Mouse (Mus musculus): Measurements from ENCODE around the gene Zmynd12. TPM values are rescaled to one million over a fixed set of nuclear protein-coding genes. Genes with fewer than 3 reads are reported as not detected.

The Zmynd12 gene
- polyA plus RNA-seq, 1 experiment from 2014 or later = 0.09 TPM

GRCm38 (mm10) chr4:119417270-119417669, 5.3 kb upstream of the Zmynd12 start:
- 45% methylated on average over 3 of the region's 3 CpGs for WGBS (ENCODE audit: insufficient replicate concordance)
- Histone ChIP-seq H3K9ac (no peak overlapping the region), H3K4me3 (replicated peaks) (no peak overlapping the region), H3K27me3 (peaks cover 33% of the 10 kb centered on the region), H3K27ac (replicated peaks) (no peak overlapping the region), H3K4me2 (no peak overlapping the region), H3K9me3 (replicated peaks) (no peaks in the 10 kb centered on the region), H3K4me1 (replicated peaks) (peaks cover 46% of the 10 kb centered on the region), H3K36me3 (replicated peaks) (no peaks in the 10 kb centered on the region)
- no peak for ATAC-seq (ENCODE audit: insufficient read depth)

DNA sequence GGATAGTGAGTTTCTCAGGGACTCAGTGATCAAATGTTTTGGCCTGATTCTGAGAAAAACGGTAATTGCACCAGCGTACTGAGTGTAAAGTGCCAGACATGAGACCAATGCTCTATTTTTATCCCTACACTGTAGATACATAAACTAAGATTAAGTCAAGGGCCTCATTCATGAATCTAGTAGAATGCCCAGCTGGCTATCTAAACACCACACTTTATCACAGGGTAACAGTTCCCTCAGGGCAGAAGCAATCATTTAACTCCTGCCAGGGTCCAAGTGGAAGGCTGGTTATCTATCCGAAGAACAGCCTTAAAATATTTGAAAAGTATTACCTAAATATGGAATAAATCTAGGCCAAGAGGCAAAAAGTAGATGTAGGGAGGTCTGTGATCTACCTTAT, 4.7 kb upstream of the Zmynd12 start:
- 25% methylated on average over 3 of the region's 3 CpGs for WGBS (ENCODE audit: insufficient replicate concordance)
- H3K27ac ChIP-seq (replicated peaks) = no peak overlapping the region
- no peaks in the 10 kb centered on the region for H3K9me3 ChIP-seq (replicated peaks)
- peaks cover 50% of the 10 kb centered on the region for H3K4me1 ChIP-seq (replicated peaks)
- H3K9ac ChIP-seq = no peak overlapping the region
- peak overlapping the region; percentile 8; the same call in 1 of the 2 replicates for H3K4me2 ChIP-seq
- H3K36me3 ChIP-seq (replicated peaks) = no peaks in the 10 kb centered on the region
- ATAC-seq (ENCODE audit: insufficient read depth) = peak; percentile 13; the same call in 1 of the 2 replicates
- no peak overlapping the region for H3K4me3 ChIP-seq (replicated peaks)
- H3K27me3 ChIP-seq = peaks cover 31% of the 10 kb centered on the region

GRCm38 (mm10) chr4:119421191-119421590, 1.4 kb upstream of the Zmynd12 start:
- Histone ChIP-seq H3K4me3 (replicated peaks) (peak overlapping the region; percentile 71), H3K27me3 (peaks cover 4% of the 10 kb centered on the region; the same call in 1 of the 2 replicates), H3K9ac (peak overlapping the region; percentile 67), H3K36me3 (replicated peaks) (no peaks in the 10 kb centered on the region), H3K27ac (replicated peaks) (no peak overlapping the region), H3K4me1 (replicated peaks) (peaks cover 71% of the 10 kb centered on the region), H3K4me2 (peak overlapping the region; percentile 92), H3K9me3 (replicated peaks) (no peaks in the 10 kb centered on the region)
- ATAC-seq (ENCODE audit: insufficient read depth) = no peak
- 16% methylated on average over 3 of the region's 3 CpGs for WGBS (ENCODE audit: insufficient replicate concordance)

GRCm38 (mm10) chr4:119421921-119422293, 707 bp upstream of the Zmynd12 start:
- H3K27ac ChIP-seq (replicated peaks) = peak overlapping the region; percentile 88
- 1% methylated on average over 31 of the region's 31 CpGs for WGBS (ENCODE audit: insufficient replicate concordance)

DNA sequence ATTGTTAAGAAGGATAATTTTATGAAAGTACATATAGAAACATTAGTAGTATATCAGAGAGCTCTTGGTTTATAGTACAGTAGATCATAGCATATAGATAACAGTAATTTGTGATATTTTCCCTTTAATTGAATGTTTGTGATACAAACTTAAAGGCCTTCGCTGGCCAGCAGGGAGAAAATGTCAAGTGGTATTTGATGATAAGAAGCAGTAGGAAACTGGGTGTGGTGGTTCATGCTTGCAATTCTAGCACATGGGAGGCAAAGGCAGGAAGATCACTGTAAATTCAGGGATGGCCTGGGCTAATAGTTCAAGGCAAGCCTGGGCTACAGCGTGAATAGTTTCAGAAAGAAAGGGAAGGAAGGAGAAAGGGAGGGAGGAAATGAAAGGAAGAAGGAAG, 2.5 kb downstream of the Zmynd12 start:
- ATAC-seq (ENCODE audit: insufficient read depth) = 0 out of 2 replicates have a peak, but pooled peaks have one; percentile 16
- peaks cover 62% of the 10 kb centered on the region for H3K4me1 ChIP-seq (replicated peaks)
- WGBS (ENCODE audit: insufficient replicate concordance) = 37% methylated on average over 2 of the region's 2 CpGs
- no peak overlapping the region for H3K4me3 ChIP-seq (replicated peaks)
- no peaks in the 10 kb centered on the region for H3K27me3 ChIP-seq
- H3K9me3 ChIP-seq (replicated peaks) = no peaks in the 10 kb centered on the region
- no peak overlapping the region for H3K9ac ChIP-seq
- peak overlapping the region; percentile 30 for H3K4me2 ChIP-seq
- H3K27ac ChIP-seq (replicated peaks) = peak overlapping the region; percentile 71
- no peaks in the 10 kb centered on the region for H3K36me3 ChIP-seq (replicated peaks)

More at GRCm38 (mm10) chr4:119421921-119422293, 707 bp upstream of the Zmynd12 start:
- H3K4me2 ChIP-seq = peak overlapping the region; percentile 92
- H3K4me3 ChIP-seq (replicated peaks) = peak overlapping the region; percentile 71
- no peaks in the 10 kb centered on the region for H3K27me3 ChIP-seq
- peaks cover 73% of the 10 kb centered on the region for H3K4me1 ChIP-seq (replicated peaks)
- H3K9ac ChIP-seq = peak overlapping the region; percentile 67
- peak; percentile 40 for ATAC-seq (ENCODE audit: insufficient read depth)
- no peaks in the 10 kb centered on the region for H3K36me3 ChIP-seq (replicated peaks)
- no peaks in the 10 kb centered on the region for H3K9me3 ChIP-seq (replicated peaks)

DNA sequence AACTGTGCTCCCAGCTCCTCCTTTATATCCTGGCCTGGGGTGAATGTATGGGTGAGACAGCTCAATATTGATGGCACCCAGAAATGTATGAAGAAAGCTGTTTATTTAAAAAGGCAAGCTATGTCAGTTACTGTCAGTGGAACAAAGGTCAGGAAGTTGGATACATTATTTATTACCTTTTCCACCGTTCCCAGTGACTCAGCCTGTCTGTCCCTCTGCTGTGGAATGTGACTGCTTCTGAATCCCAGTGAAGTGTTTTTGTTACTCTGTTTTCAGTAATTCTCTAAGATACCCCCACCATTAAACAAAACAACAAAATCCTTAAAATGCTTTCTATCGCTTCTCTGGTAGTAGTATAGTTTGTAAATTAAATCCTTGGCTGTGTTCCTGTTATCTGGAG, 3.0 kb downstream of the Zmynd12 start:
- 37% methylated on average over 2 of the region's 2 CpGs for WGBS (ENCODE audit: insufficient replicate concordance)
- Histone ChIP-seq H3K9ac (no peak overlapping the region), H3K27ac (replicated peaks) (peak overlapping the region; percentile 70), H3K4me2 (peak overlapping the region; percentile 30), H3K36me3 (replicated peaks) (no peaks in the 10 kb centered on the region), H3K4me3 (replicated peaks) (no peak overlapping the region), H3K4me1 (replicated peaks) (peaks cover 59% of the 10 kb centered on the region), H3K27me3 (no peaks in the 10 kb centered on the region), H3K9me3 (replicated peaks) (no peaks in the 10 kb centered on the region)
- no peak for ATAC-seq (ENCODE audit: insufficient read depth)

DNA sequence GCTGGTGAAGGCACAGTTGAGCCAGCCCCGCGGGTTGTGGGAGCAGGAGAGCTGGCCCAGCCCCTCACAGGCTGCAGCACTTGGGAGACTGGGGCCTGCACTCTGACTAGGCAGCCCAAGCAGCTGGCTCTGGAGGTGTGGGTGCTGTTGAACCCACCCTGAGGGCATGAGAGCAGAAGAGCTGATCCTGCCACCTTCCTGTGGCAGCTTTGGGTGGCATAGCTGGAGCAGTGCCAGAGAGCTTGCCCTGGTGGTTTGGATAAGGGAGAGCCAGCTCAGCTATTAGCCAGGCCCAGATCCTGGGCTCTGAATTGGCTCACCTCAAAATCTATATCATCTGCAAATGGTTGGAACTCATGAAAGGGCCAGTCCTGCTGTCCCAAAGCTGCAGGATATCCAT, 5.1 kb downstream of the Zmynd12 start:
- H3K4me3 ChIP-seq (replicated peaks) = no peak overlapping the region
- no peaks in the 10 kb centered on the region for H3K36me3 ChIP-seq (replicated peaks)
- H3K27me3 ChIP-seq = 0 out of 2 replicates have a peak, but pooled peaks cover 6% of the 10 kb centered on the region
- H3K27ac ChIP-seq (replicated peaks) = peak overlapping the region; percentile 30; the same call in 1 of the 2 replicates
- H3K9me3 ChIP-seq (replicated peaks) = no peaks in the 10 kb centered on the region
- no peak for ATAC-seq (ENCODE audit: insufficient read depth)
- WGBS (ENCODE audit: insufficient replicate concordance) = 69% methylated on average over 2 of the region's 2 CpGs
- peaks cover 43% of the 10 kb centered on the region for H3K4me1 ChIP-seq (replicated peaks)
- H3K9ac ChIP-seq = no peak overlapping the region
- no peak overlapping the region for H3K4me2 ChIP-seq

GRCm38 (mm10) chr4:119430678-119431077, 8.1 kb downstream of the Zmynd12 start:
- 30% methylated on average over 5 of the region's 5 CpGs for WGBS (ENCODE audit: insufficient replicate concordance)
- Histone ChIP-seq H3K27ac (replicated peaks) (no peak overlapping the region), H3K4me1 (replicated peaks) (peaks cover 13% of the 10 kb centered on the region), H3K27me3 (0 out of 2 replicates have a peak, but pooled peaks cover 6% of the 10 kb centered on the region), H3K9me3 (replicated peaks) (no peaks in the 10 kb centered on the region), H3K9ac (no peak overlapping the region), H3K36me3 (replicated peaks) (no peaks in the 10 kb centered on the region), H3K4me3 (replicated peaks) (no peak overlapping the region), H3K4me2 (peak overlapping the region; percentile 27; the same call in 1 of the 2 replicates)
- ATAC-seq (ENCODE audit: insufficient read depth) = no peak

DNA sequence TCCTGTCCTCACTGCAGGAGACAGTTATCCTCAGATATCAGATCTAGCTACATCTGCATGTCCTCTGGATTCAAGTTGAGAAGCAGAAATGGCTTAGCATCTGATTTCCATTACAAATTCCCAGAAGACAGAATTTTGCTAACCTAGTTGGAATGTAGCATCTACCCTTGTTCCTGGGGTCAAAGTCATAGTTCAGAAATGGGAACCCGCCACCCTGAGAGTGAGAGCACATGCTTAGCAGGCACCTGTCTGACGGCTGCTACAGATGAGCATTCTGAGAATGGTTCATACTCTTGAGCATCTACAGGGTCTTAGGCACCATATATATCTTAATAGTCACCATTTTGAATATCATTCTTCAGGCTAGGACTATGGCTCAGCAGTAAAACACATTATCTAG, 15.3 kb downstream of the Zmynd12 start:
- Histone ChIP-seq H3K9me3 (replicated peaks) (no peaks in the 10 kb centered on the region), H3K36me3 (replicated peaks) (no peaks in the 10 kb centered on the region), H3K27me3 (peaks cover 4% of the 10 kb centered on the region; the same call in 1 of the 2 replicates), H3K4me3 (replicated peaks) (no peak overlapping the region), H3K4me2 (no peak overlapping the region), H3K4me1 (replicated peaks) (no peaks in the 10 kb centered on the region), H3K9ac (no peak overlapping the region), H3K27ac (replicated peaks) (no peak overlapping the region)
- no peak for ATAC-seq (ENCODE audit: insufficient read depth)
- WGBS (ENCODE audit: insufficient replicate concordance) = 66% methylated on average over 2 of the region's 2 CpGs

DNA sequence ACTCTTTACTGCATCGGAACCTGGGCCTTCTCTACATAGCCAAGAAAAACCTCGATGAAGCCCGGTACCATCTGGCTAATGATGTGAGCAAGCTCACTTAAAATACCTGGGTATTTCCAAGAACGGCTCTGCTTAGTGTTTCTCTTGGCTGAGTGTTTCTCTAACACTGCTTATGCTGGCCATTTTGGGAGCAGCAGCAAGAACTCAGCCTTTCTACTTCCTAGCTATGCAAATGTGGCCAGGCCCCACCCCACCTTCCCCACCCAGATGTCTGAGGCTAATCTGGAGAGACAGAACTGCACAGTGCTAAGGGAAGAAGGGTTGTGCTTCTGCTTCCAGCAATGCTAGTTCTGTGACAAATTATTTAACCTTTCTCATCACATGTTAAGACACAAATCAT, 19.2 kb downstream of the Zmynd12 start:
- WGBS (ENCODE audit: insufficient replicate concordance) = 73% methylated on average over 4 of the region's 4 CpGs
- ATAC-seq (ENCODE audit: insufficient read depth) = no peak
- H3K4me2 ChIP-seq = no peak overlapping the region
- no peaks in the 10 kb centered on the region for H3K36me3 ChIP-seq (replicated peaks)
- no peak overlapping the region for H3K9ac ChIP-seq
- no peak overlapping the region for H3K27ac ChIP-seq (replicated peaks)
- no peaks in the 10 kb centered on the region for H3K4me1 ChIP-seq (replicated peaks)
- no peaks in the 10 kb centered on the region for H3K9me3 ChIP-seq (replicated peaks)
- no peak overlapping the region for H3K4me3 ChIP-seq (replicated peaks)
- H3K27me3 ChIP-seq = peaks cover 4% of the 10 kb centered on the region; the same call in 1 of the 2 replicates

- Histone ChIP-seq H3K9me3 (replicated peaks) (no peaks in the 10 kb centered on the region), H3K9ac (no peak overlapping the region), H3K36me3 (replicated peaks) (no peaks in the 10 kb centered on the region), H3K4me3 (replicated peaks) (no peak overlapping the region), H3K27me3 (peaks cover 4% of the 10 kb centered on the region; the same call in 1 of the 2 replicates), H3K4me2 (no peak overlapping the region), H3K4me1 (replicated peaks) (no peaks in the 10 kb centered on the region), H3K27ac (replicated peaks) (no peak overlapping the region)
- 42% methylated on average over 6 of the region's 6 CpGs for WGBS (ENCODE audit: insufficient replicate concordance)
- ATAC-seq (ENCODE audit: insufficient read depth) = no peak
Observed at GRCm38 (mm10) chr4:119442539-119442938, 19.9 kb downstream of the Zmynd12 start.

DNA sequence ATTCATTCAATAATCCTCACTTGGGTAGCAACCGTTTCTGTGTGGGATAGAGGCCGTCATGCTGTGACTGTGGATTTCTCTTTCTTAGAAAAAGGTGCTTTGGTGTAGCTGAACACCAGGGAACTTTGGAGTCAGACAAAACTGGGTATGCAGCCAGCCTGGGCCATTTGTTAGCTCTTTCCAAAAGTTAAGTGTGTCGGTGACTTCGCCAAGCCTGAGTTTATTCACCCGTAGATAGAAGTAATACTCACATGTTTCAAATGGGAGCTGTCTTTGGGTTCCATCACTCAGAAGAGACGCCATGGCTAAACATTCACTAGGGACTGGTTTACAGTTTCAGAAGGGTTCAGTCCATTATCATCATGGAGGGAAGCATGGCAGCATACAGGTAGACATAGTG, 24.6 kb downstream of the Zmynd12 start:
- WGBS (ENCODE audit: insufficient replicate concordance) = 73% methylated on average over 6 of the region's 6 CpGs
- Histone ChIP-seq H3K4me3 (replicated peaks) (no peak overlapping the region), H3K9me3 (replicated peaks) (no peaks in the 10 kb centered on the region), H3K27ac (replicated peaks) (no peak overlapping the region), H3K9ac (no peak overlapping the region), H3K27me3 (no peaks in the 10 kb centered on the region), H3K4me1 (replicated peaks) (no peaks in the 10 kb centered on the region), H3K36me3 (replicated peaks) (no peaks in the 10 kb centered on the region), H3K4me2 (no peak overlapping the region)
- no peak for ATAC-seq (ENCODE audit: insufficient read depth)

Measured in liver, embryonic 15.5 days (tissue).